Mouse (Mus musculus): ENCODE data around the gene Gna11. TPM values are rescaled to one million over a fixed set of nuclear protein-coding genes. Genes with fewer than 3 reads are reported as not detected.

Gna11 gene
- polyA plus RNA-seq, 1 experiment from 2014 or later = 24.3 TPM

DNA sequence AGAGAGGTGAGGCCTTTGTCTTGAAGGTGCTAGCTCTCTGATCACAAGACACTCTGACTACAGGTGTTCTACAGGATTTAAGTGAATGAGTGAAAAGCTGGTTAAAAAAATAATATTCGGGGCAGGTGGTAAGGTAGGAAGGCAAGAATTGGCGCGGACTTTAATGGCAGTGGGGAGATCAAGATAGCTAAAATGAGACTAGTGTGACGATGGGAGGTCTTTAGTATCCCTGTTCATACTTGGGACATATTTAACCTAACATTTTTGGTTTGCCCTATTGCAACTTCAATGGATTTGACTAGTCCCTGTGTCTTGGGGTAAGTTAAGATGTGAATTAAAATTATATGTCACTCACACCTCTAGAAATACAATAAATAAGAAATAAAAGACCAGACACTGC is 48.0 kb downstream of the Gna11 start:
- ATAC-seq (ENCODE audit: low read depth) = no peak
- Histone ChIP-seq H3K4me1 (ENCODE audit: control insufficient read depth, low read depth, low read length) (peaks cover 50% of the 10 kb centered on the region), H3K27ac (ENCODE audit: low read length) (peak overlapping the region; percentile 72), H3K9ac (ENCODE audit: low read depth, low read length) (peak overlapping the region; percentile 49), H3K4me2 (ENCODE audit: low read depth, low read length) (peak overlapping the region; percentile 71), H3K27me3 (ENCODE audit: control insufficient read depth, insufficient read depth, low read depth, low read length) (no peaks in the 10 kb centered on the region), H3K9me3 (replicated peaks; ENCODE audit: control insufficient read depth, low read length) (no peaks in the 10 kb centered on the region), H3K4me3 (ENCODE audit: low read depth, low read length) (peak overlapping the region; percentile 83), H3K36me3 (ENCODE audit: control insufficient read depth, insufficient read depth) (peaks cover 9% of the 10 kb centered on the region)
- WGBS (ENCODE audit: insufficient replicate concordance) = 8% methylated on average over 4 of the region's 4 CpGs

DNA sequence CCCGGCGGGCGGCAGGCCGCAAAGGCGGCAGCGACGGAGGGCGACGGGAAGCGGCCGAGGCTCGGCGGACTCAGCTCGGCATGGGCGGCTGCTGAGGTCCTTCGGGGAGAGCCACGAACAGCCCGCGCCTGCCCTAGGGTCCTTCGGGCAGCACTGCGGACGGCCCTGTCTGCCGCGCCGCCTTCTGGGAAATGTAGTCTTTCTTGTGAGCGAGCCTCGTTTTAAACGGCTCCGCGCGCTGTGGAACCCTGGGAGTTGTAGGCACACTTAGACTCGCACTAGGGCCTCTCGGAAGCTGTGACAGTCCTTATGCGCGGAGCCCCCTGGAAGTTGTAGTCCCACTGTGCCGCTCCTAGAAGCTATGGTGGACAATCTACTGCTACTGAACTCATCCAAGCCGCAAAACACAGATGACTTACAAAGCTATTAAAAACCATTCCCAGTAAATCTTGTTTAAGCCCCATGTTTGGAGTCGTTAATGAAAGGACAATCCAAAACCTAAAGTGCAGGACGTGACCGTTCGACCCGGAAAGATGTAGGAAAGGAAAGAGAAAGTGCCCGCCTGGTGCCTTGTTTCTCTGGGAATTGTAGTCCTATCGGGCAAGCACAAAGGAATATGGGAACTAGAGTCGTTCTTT is 48.6 kb downstream of the Gna11 start, which contains the start of gene Ncln:
TSS of gene Ncln (minus strand) at position 129 of the 638 bp plus-strand sequence.
- H3K4me3 ChIP-seq (ENCODE audit: low read depth, low read length) = peak within 1 kb of the TSS; percentile 83
- H3K4me2 ChIP-seq (ENCODE audit: low read depth, low read length) = peak within 1 kb of the TSS; percentile 94
- H3K27me3 ChIP-seq (ENCODE audit: control insufficient read depth, insufficient read depth, low read depth, low read length) = no peaks in the 10 kb centered on the region
- ATAC-seq (ENCODE audit: low read depth) = peak; percentile 95
- WGBS (ENCODE audit: insufficient replicate concordance) = 0% methylated on average over 45 of the region's 45 CpGs
- H3K36me3 ChIP-seq (ENCODE audit: control insufficient read depth, insufficient read depth) = peaks cover 15% of the 10 kb centered on the region
- peaks cover 50% of the 10 kb centered on the region for H3K4me1 ChIP-seq (ENCODE audit: control insufficient read depth, low read depth, low read length)
- H3K27ac ChIP-seq (ENCODE audit: low read length) = peak within 1 kb of the TSS; percentile 72
- H3K9me3 ChIP-seq (replicated peaks; ENCODE audit: control insufficient read depth, low read length) = no peaks in the 10 kb centered on the region
- H3K9ac ChIP-seq (ENCODE audit: low read depth, low read length) = peak within 1 kb of the TSS; percentile 91

DNA sequence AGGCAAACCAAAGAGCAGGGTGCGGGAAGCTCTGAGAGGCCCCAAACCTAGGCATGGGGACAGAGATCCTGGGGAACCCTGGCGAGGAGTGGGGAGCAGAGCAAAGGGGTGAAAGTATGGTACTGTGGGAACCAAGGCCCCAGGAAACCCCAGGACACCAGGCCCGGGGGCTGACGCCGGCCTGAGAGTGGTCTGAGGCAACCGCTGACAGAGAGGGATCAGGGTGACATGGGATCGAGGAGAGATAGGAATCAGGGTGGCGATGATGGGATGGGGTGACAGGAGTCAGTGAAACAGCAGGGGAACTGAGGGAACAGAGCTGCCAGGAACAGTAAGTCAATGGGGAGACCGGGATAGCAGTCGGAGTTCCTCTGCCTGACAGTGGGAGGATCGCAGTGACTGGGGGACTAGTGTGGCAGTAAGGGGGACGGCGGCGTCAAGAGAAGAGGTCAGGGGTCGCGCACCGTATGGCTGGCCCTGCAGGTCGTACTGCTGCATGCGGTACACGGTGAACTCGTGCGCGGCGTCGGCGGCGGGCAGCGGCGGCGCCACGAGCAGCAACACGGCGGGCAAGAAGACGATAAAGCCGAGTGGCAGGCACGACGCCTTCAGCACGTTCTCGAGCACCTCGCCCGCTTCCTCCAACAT is 49.2 kb downstream of the Gna11 start:
- peak; percentile 3 for ATAC-seq (ENCODE audit: low read depth)
- Histone ChIP-seq H3K4me2 (ENCODE audit: low read depth, low read length) (peak overlapping the region; percentile 94), H3K4me1 (ENCODE audit: control insufficient read depth, low read depth, low read length) (peaks cover 50% of the 10 kb centered on the region), H3K36me3 (ENCODE audit: control insufficient read depth, insufficient read depth) (peaks cover 22% of the 10 kb centered on the region), H3K27me3 (ENCODE audit: control insufficient read depth, insufficient read depth, low read depth, low read length) (no peaks in the 10 kb centered on the region), H3K9ac (ENCODE audit: low read depth, low read length) (peak overlapping the region; percentile 91), H3K9me3 (replicated peaks; ENCODE audit: control insufficient read depth, low read length) (no peaks in the 10 kb centered on the region), H3K27ac (ENCODE audit: low read length) (peak overlapping the region; percentile 71), H3K4me3 (ENCODE audit: low read depth, low read length) (peak overlapping the region; percentile 83)
- WGBS (ENCODE audit: insufficient replicate concordance) = under 1% methylated on average over 41 of the region's 41 CpGs

DNA sequence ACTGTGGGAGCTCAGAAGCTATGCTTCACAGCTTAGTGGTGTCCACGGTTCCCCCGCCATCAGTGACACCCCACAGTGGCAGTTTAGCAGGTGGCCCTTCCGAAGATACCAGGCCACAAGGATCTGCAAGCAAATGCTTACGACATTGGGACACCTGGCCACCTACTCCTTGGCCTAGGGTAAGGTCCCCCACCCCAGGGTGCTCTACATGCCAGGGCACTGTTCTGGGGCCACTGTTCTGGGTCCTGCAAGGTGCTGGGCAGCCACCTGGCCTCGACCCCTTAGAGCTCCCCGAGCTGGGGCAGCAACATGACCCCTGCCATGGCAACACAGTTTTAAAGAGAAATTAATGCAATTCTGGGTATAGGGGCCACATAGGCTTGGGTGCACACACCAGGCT is 49.8 kb downstream of the Gna11 start:
- Histone ChIP-seq H3K27ac (ENCODE audit: low read length) (no peak overlapping the region), H3K4me1 (ENCODE audit: control insufficient read depth, low read depth, low read length) (peaks cover 50% of the 10 kb centered on the region)

DNA sequence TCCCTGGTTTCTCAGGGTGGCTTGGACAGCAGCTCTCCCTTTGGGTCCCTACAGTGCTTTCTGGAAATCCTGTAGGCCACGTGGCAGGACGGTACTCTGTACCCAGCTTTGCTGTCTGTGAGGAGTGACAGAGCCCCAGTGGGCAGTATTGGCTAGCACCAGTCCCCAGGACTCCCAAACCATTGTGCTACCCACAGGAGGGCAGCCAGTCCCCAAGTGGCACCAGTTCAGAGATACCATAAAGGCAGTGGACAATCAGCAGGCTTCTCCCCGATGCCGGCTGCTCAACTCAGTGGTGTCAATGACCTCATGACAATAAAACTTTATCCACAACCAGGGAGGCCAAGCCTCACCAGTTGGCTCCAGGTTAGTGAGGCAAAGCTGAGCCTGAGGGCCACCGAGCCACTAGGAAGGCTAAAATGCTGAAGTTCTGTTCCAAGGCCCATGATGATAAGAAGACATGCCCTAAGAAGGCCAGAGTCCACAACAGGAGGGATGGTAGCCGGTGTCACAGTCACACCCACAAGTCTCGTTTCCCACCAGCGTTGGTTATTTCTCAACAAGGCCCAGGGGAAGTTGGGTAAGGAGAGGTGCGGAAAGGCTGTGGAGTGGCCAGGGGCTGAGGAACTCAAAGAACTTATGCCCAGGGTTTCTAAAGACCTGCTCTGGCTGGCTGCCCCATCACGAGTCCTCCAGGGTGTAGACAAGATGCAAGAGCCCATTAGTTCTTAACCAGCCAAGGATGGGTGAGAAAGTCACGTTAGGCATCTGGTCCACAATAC is 50.5 kb downstream of the Gna11 start:
- ATAC-seq (ENCODE audit: low read depth) = no peak
- H3K27ac ChIP-seq (ENCODE audit: low read length) = peak overlapping the region; percentile 16; the same call in 1 of the 2 replicates

More for the DNA sequence above, 49.8 kb downstream of the Gna11 start:
- H3K4me2 ChIP-seq (ENCODE audit: low read depth, low read length) = peak overlapping the region; percentile 94
- no peak for ATAC-seq (ENCODE audit: low read depth)
- no peaks in the 10 kb centered on the region for H3K9me3 ChIP-seq (replicated peaks; ENCODE audit: control insufficient read depth, low read length)
- 34% methylated on average over 6 of the region's 6 CpGs for WGBS (ENCODE audit: insufficient replicate concordance)
- peak overlapping the region; percentile 91 for H3K9ac ChIP-seq (ENCODE audit: low read depth, low read length)
- peaks cover 22% of the 10 kb centered on the region for H3K36me3 ChIP-seq (ENCODE audit: control insufficient read depth, insufficient read depth)
- H3K27me3 ChIP-seq (ENCODE audit: control insufficient read depth, insufficient read depth, low read depth, low read length) = no peaks in the 10 kb centered on the region
- H3K4me3 ChIP-seq (ENCODE audit: low read depth, low read length) = peak overlapping the region; percentile 83

DNA sequence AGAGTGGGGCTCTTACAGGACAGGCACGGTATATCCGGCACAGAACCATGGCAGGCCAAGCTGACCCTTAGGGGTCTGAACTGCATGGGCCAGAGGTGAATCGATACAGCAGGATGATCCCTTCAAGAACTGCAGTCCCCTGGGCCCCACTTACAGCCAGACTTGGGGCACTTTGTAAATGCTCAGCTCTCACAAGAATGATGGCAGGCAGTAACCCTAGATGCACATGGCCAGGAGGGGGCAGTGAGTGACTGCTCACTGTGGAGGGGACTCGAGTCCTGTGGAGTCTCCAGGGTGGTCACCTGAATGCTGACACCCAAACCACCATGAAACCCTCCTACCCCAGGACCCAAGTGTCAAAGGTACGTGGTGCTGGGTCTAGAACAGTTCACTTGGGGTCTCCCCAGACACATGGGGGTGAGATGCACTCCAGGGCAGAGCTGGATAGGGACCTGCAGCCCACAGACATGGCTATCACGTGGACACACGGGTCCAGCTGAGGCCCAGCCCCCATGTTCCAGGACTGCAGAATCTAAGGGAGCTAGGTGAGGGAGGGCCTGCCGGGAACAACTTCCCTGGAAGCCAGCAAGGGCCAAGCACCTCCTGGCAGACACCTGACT is 51.3 kb downstream of the Gna11 start:
- WGBS (ENCODE audit: insufficient replicate concordance) = 75% methylated on average over 8 of the region's 8 CpGs
- no peaks in the 10 kb centered on the region for H3K9me3 ChIP-seq (replicated peaks; ENCODE audit: control insufficient read depth, low read length)
- no peak overlapping the region for H3K27ac ChIP-seq (ENCODE audit: low read length)
- peaks cover 38% of the 10 kb centered on the region for H3K4me1 ChIP-seq (ENCODE audit: control insufficient read depth, low read depth, low read length)
- H3K9ac ChIP-seq (ENCODE audit: low read depth, low read length) = no peak overlapping the region
- ATAC-seq (ENCODE audit: low read depth) = no peak
- H3K36me3 ChIP-seq (ENCODE audit: control insufficient read depth, insufficient read depth) = peaks cover 22% of the 10 kb centered on the region
- no peaks in the 10 kb centered on the region for H3K27me3 ChIP-seq (ENCODE audit: control insufficient read depth, insufficient read depth, low read depth, low read length)
- H3K4me2 ChIP-seq (ENCODE audit: low read depth, low read length) = peak overlapping the region; percentile 94; the same call in 1 of the 2 replicates
- no peak overlapping the region for H3K4me3 ChIP-seq (ENCODE audit: low read depth, low read length)

More for the DNA sequence above, 50.5 kb downstream of the Gna11 start:
- H3K27me3 ChIP-seq (ENCODE audit: control insufficient read depth, insufficient read depth, low read depth, low read length) = no peaks in the 10 kb centered on the region
- H3K9me3 ChIP-seq (replicated peaks; ENCODE audit: control insufficient read depth, low read length) = no peaks in the 10 kb centered on the region
- peak overlapping the region; percentile 83 for H3K4me3 ChIP-seq (ENCODE audit: low read depth, low read length)
- peak overlapping the region; percentile 94 for H3K4me2 ChIP-seq (ENCODE audit: low read depth, low read length)
- peaks cover 22% of the 10 kb centered on the region for H3K36me3 ChIP-seq (ENCODE audit: control insufficient read depth, insufficient read depth)
- 58% methylated on average over 11 of the region's 11 CpGs for WGBS (ENCODE audit: insufficient replicate concordance)
- H3K4me1 ChIP-seq (ENCODE audit: control insufficient read depth, low read depth, low read length) = peaks cover 46% of the 10 kb centered on the region
- 0 out of 2 replicates have a peak overlapping the region, but pooled peaks have one; percentile 91 for H3K9ac ChIP-seq (ENCODE audit: low read depth, low read length)

DNA sequence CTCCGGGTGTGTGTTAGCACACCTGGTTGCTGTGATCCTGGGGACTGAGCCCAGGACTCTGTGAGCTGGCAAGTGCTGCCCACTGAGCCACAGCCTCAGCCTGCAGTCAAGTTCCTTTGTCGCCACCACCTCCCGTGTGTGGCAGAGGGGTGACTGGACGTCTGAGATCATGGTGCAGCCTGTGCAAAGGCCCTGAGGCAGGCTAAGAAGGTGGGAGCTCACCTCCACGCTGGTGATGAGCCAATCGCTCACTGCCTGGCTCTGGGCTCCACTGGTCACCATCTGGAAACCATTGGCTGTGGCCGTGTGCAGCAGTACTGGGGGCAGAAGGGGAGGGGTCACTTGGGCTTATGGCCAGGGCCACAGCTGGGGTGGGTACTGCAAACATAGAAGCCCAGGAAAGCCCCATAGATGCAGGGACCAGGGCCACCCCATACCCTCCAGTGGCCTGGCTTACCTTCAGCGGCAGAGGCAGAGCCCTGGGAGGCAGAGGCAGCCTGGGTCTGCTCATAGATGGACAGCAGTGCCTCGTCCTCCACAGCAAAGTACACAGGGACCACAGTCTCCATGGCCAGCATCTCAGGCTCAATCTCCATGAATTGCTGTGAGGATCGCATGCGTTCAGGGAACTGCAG is 52.3 kb downstream of the Gna11 start:
- Histone ChIP-seq H3K27me3 (ENCODE audit: control insufficient read depth, insufficient read depth, low read depth, low read length) (no peaks in the 10 kb centered on the region), H3K4me3 (ENCODE audit: low read depth, low read length) (no peak overlapping the region), H3K4me2 (ENCODE audit: low read depth, low read length) (no peak overlapping the region), H3K9me3 (replicated peaks; ENCODE audit: control insufficient read depth, low read length) (no peaks in the 10 kb centered on the region), H3K36me3 (ENCODE audit: control insufficient read depth, insufficient read depth) (peaks cover 31% of the 10 kb centered on the region), H3K27ac (ENCODE audit: low read length) (no peak overlapping the region), H3K9ac (ENCODE audit: low read depth, low read length) (no peak overlapping the region), H3K4me1 (ENCODE audit: control insufficient read depth, low read depth, low read length) (peaks cover 29% of the 10 kb centered on the region)
- ATAC-seq (ENCODE audit: low read depth) = no peak
- WGBS (ENCODE audit: insufficient replicate concordance) = 87% methylated on average over 11 of the region's 11 CpGs

DNA sequence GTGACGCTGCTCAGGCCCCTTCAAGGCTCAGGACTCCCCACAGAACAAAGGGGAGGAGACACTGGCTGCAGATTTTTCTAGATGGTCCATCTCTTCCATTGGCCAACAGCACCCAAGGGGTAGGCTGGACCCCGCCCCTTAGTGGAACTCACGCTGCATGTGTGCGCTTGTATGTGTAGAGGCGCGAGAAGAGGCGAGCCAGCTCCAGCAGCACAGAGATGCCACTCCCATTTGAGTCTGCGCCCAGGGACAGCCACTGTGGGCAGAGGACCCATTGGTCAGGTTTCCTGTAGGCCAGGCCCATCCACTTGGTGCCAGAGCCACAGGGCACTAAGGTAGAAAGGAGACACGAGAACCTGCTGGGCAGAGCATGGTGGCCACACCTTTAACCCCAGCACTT is 54.0 kb downstream of the Gna11 start:
- Histone ChIP-seq H3K4me2 (ENCODE audit: low read depth, low read length) (no peak overlapping the region), H3K36me3 (ENCODE audit: control insufficient read depth, insufficient read depth) (peaks cover 35% of the 10 kb centered on the region), H3K27me3 (ENCODE audit: control insufficient read depth, insufficient read depth, low read depth, low read length) (no peaks in the 10 kb centered on the region), H3K9ac (ENCODE audit: low read depth, low read length) (no peak overlapping the region), H3K4me1 (ENCODE audit: control insufficient read depth, low read depth, low read length) (peaks cover 19% of the 10 kb centered on the region), H3K27ac (ENCODE audit: low read length) (no peak overlapping the region), H3K9me3 (replicated peaks; ENCODE audit: control insufficient read depth, low read length) (no peaks in the 10 kb centered on the region), H3K4me3 (ENCODE audit: low read depth, low read length) (no peak overlapping the region)
- no peak for ATAC-seq (ENCODE audit: low read depth)
- WGBS (ENCODE audit: insufficient replicate concordance) = 78% methylated on average over 9 of the region's 9 CpGs

Data from liver, embryonic 16.5 days (tissue).